Mouse (Mus musculus) layer of hippocampus, adult 2 months (tissue): ENCODE data around the gene Retsat. TPM values are rescaled to one million over a fixed set of nuclear protein-coding genes. Genes with fewer than 3 reads are reported as not detected.

Experiments used
- DNase-seq, 2 experiments: peaks; one replicate each; pipeline ENCODE4 v3.0.0; 2022; ENCODE audit warnings: low spot score in 2 of 2
- H3K27ac ChIP-seq: fragments of 200-600 bp; 2 replicates; pipeline ENCODE4 v1.8.1; 2022
- H3K4me3 ChIP-seq: fragments of 200-600 bp; 2 replicates; pipeline ENCODE4 v1.8.1; 2022; ENCODE audit warnings: mild to moderate bottlenecking
- CTCF ChIP-seq: fragments of 200-600 bp; conservative IDR thresholded peaks from 2 replicates; pipeline ENCODE4 v1.8.1; 2022; ENCODE audit warnings: antibody characterized with exemption, mild to moderate bottlenecking, moderate library complexity
- long read RNA-seq, 2 experiments: library from polyadenylated mRNA; stranded (forward); transcript quantifications; one replicate each; pipeline ENCODE4 v2.0.0; 2021; ENCODE audit warnings: borderline mapping rate in 2 of 2
- total RNA-seq, 2 experiments: library from RNA; stranded (reverse); gene quantifications; 2 replicates each; pipeline ENCODE4 v1.2.3; 2021

The Retsat gene
- total RNA-seq: 10 to 100 TPM; 54.3 to 58.3 TPM
- long read RNA-seq, experiment 1, transcript Retsat-201 (11 exons, 3,027 nt): major isoform, 31 of 41 reads
- long read RNA-seq, experiment 1, partial matches to known transcripts: 6 of 41 reads
- long read RNA-seq, experiment 1, other reads (novel, unspliced or antisense): 4 of 41 reads
- long read RNA-seq, experiment 2, transcript Retsat-201 (11 exons, 3,027 nt): major isoform, 53 of 63 reads
- long read RNA-seq, experiment 2, partial matches to known transcripts: 7 of 63 reads
- long read RNA-seq, experiment 2, other reads (novel, unspliced or antisense): 3 of 63 reads

- no peak for TF ChIP-seq CTCF
These were observed at the start of gene Retsat, which contains the start of gene Elmod3 for GRCm38 (mm10) chr6:72597956-72598753. Gene Retsat (plus strand): TSS chr6:72598475. Gene Elmod3 (minus strand): TSS chr6:72598413.

GRCm38 (mm10) chr6:72549041-72549580 is 49.2 kb upstream of the Retsat start:
- no peak for DNase-seq
- no peak for TF ChIP-seq CTCF
- Histone ChIP-seq H3K4me3 (no peak overlapping the region), H3K27ac (no peak overlapping the region)

More at GRCm38 (mm10) chr6:72597956-72598753, at the start of gene Retsat, which contains the start of gene Elmod3:
- Histone ChIP-seq H3K27ac (peak within 1 kb of the TSS; percentile 95), H3K4me3 (peak within 1 kb of the TSS; percentile 91)
- DNase-seq: peak; percentile 88 to 96

- no peak for TF ChIP-seq CTCF
- Histone ChIP-seq H3K4me3 (no peak overlapping the region), H3K27ac (no peak overlapping the region)
- DNase-seq: no peak
These were observed 48.2 kb upstream of the Retsat start for GRCm38 (mm10) chr6:72550025-72550424.

- Histone ChIP-seq H3K4me3 (no peak overlapping the region), H3K27ac (no peak overlapping the region)
These were observed 47.7 kb upstream of the Retsat start for GRCm38 (mm10) chr6:72550503-72551100.

GRCm38 (mm10) chr6:72552171-72553078 is 45.9 kb upstream of the Retsat start:
- Histone ChIP-seq H3K4me3 (peak overlapping the region; percentile 55), H3K27ac (peak overlapping the region; percentile 87)
- peak; percentile 47 to 61 for DNase-seq
- no peak for TF ChIP-seq CTCF

More at GRCm38 (mm10) chr6:72550503-72551100, 47.7 kb upstream of the Retsat start:
- no peak for TF ChIP-seq CTCF
- DNase-seq: no peak

- TF ChIP-seq CTCF: no peak
- Histone ChIP-seq H3K4me3 (peak overlapping the region; percentile 55), H3K27ac (peak overlapping the region; percentile 87)
- DNase-seq: no peak
These were observed 45.2 kb upstream of the Retsat start for GRCm38 (mm10) chr6:72553079-72553412.

GRCm38 (mm10) chr6:72560801-72561200 is 37.5 kb upstream of the Retsat start:
- no peak overlapping the region for H3K27ac ChIP-seq
- H3K4me3 ChIP-seq: no peak overlapping the region
- DNase-seq: no peak
- no peak for TF ChIP-seq CTCF

- DNase-seq: no peak
- TF ChIP-seq CTCF: no peak
These were observed 35.8 kb upstream of the Retsat start for GRCm38 (mm10) chr6:72562486-72562885.

GRCm38 (mm10) chr6:72562894-72563293 is 35.4 kb upstream of the Retsat start:
- no peak for TF ChIP-seq CTCF
- DNase-seq: no peak
- no peak overlapping the region for H3K4me3 ChIP-seq
- H3K27ac ChIP-seq: no peak overlapping the region

More at GRCm38 (mm10) chr6:72562486-72562885, 35.8 kb upstream of the Retsat start:
- Histone ChIP-seq H3K27ac (no peak overlapping the region), H3K4me3 (no peak overlapping the region)

- Histone ChIP-seq H3K4me3 (no peak overlapping the region), H3K27ac (peak overlapping the region; percentile 12; the same call in 1 of the 2 replicates)
- DNase-seq: no peak
- TF ChIP-seq CTCF: no peak
These were observed 32.8 kb upstream of the Retsat start for GRCm38 (mm10) chr6:72565506-72565905.

GRCm38 (mm10) chr6:72566044-72566443 is 32.2 kb upstream of the Retsat start:
- no peak overlapping the region for H3K4me3 ChIP-seq
- H3K27ac ChIP-seq: peak overlapping the region; percentile 32
- peak; percentile 89 to 92 for DNase-seq
- peak; percentile 93 for TF ChIP-seq CTCF

- Histone ChIP-seq H3K4me3 (no peak overlapping the region), H3K27ac (no peak overlapping the region)
- 0 out of 2 replicates have a peak, but pooled peaks have one; percentile 3 for TF ChIP-seq CTCF
- no peak for DNase-seq
These were observed 30.8 kb upstream of the Retsat start for GRCm38 (mm10) chr6:72567508-72567907.
